Mouse (Mus musculus) heart, embryonic 12.5 days (tissue): ENCODE measurements at regions not wholly inside any gene's neighbourhood (a gene's known extent, or its start where the extent isn't known, plus 50 kb on each side); places are given as distances from the start of the nearest gene placed in this dataset.

Source experiments
- ATAC-seq: fragments of 200-750 bp; cut with Nextera tagmentation; 2 replicates; pipeline ENCODE4 v1.8.0; 2017; ENCODE audit warnings: moderate TSS enrichment, moderate library complexity; ENCODE audit not compliant: insufficient number of reproducible peaks, low FRiP score
- H3K27ac ChIP-seq: fragments of 300-500 bp; sonication (generic); 2 replicates; pipeline ENCODE4 v1.5.1; 2016; ENCODE audit warnings: mild to moderate bottlenecking, moderate library complexity; ENCODE audit not compliant: poor library complexity, severe bottlenecking
- H3K27me3 ChIP-seq: fragments of 300-500 bp; sonication (generic); replicated peaks from 2 replicates; pipeline ENCODE4 v1.6.1; 2016; ENCODE audit warnings: mild to moderate bottlenecking, moderate library complexity
- H3K36me3 ChIP-seq: fragments of 300-500 bp; sonication (generic); 2 replicates; pipeline ENCODE4 v1.6.1; 2016; ENCODE audit warnings: mild to moderate bottlenecking, moderate library complexity
- H3K4me1 ChIP-seq: fragments of 300-500 bp; sonication (generic); replicated peaks from 2 replicates; pipeline ENCODE4 v1.6.1; 2016; ENCODE audit warnings: mild to moderate bottlenecking
- H3K4me2 ChIP-seq: fragments of 300-500 bp; sonication (generic); 2 replicates; pipeline ENCODE4 v1.6.1; 2016; ENCODE audit warnings: mild to moderate bottlenecking, moderate library complexity
- H3K4me3 ChIP-seq: fragments of 300-500 bp; sonication (generic); 2 replicates; pipeline ENCODE4 v1.5.1; 2016; ENCODE audit warnings: mild to moderate bottlenecking
- H3K9ac ChIP-seq: fragments of 300-500 bp; sonication (generic); 2 replicates; pipeline ENCODE4 v1.6.1; 2016; ENCODE audit warnings: mild to moderate bottlenecking, moderate library complexity
- H3K9me3 ChIP-seq: fragments of 300-500 bp; sonication (generic); replicated peaks from 2 replicates; pipeline ENCODE4 v1.6.1; 2016; ENCODE audit warnings: mild to moderate bottlenecking, moderate library complexity
- WGBS: fragments of 180-500 bp; shearing (Covaris S2); methylation state at CpG from one replicate; pipeline ENCODE4 v1.1.7; 2016; 5-methylcytosine and 5-hydroxymethylcytosine counted together

DNA sequence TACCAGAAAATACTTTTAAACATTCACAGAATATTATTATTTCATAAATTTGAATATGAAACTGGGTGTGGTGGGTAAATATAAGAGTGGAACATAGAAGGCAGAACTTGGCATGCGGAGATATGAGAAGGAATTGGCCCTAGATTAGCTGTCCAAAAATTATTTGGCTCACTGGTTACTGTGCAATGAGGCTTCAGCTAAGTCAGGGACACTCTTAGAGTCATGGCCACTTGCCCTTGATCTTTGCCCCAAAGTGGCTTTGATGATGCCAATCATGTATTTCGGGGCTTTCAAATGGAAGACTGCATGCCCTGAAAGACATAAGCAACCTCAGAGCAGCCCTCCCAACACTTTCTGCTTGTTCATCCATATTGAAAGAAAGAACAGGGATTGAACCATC lies 76.9 kb downstream of the Pxdc1 start:
- H3K4me1 ChIP-seq: peaks cover 8% of the 10 kb centered on the region; the same call in 1 of the 2 replicates
- no peaks in the 10 kb centered on the region for H3K27me3 ChIP-seq
- ATAC-seq: no peak
- H3K4me2 ChIP-seq: no peak overlapping the region
- no peak overlapping the region for H3K9ac ChIP-seq
- no peak overlapping the region for H3K27ac ChIP-seq
- WGBS: 86% methylated on average over 2 of the region's 2 CpGs
- no peak overlapping the region for H3K4me3 ChIP-seq
- no peaks in the 10 kb centered on the region for H3K36me3 ChIP-seq
- H3K9me3 ChIP-seq: no peaks in the 10 kb centered on the region

- H3K4me1 ChIP-seq: peaks cover 8% of the 10 kb centered on the region; the same call in 1 of the 2 replicates
- no peak overlapping the region for H3K4me3 ChIP-seq
- H3K9me3 ChIP-seq: no peaks in the 10 kb centered on the region
- 33% methylated on average over 1 of the region's 1 CpGs for WGBS
- H3K36me3 ChIP-seq: no peaks in the 10 kb centered on the region
- no peak for ATAC-seq
- H3K9ac ChIP-seq: no peak overlapping the region
- H3K27ac ChIP-seq: no peak overlapping the region
- no peaks in the 10 kb centered on the region for H3K27me3 ChIP-seq
- no peak overlapping the region for H3K4me2 ChIP-seq
These were observed 77.3 kb downstream of the Pxdc1 start for GRCm38 (mm10) chr13:34575997-34576314.

GRCm38 (mm10) chr13:34575179-34575996 lies 77.9 kb downstream of the Pxdc1 start:
- H3K9ac ChIP-seq: no peak overlapping the region
- H3K27me3 ChIP-seq: no peaks in the 10 kb centered on the region
- ATAC-seq: no peak
- no peaks in the 10 kb centered on the region for H3K36me3 ChIP-seq
- H3K4me3 ChIP-seq: no peak overlapping the region
- no peaks in the 10 kb centered on the region for H3K9me3 ChIP-seq
- H3K4me2 ChIP-seq: no peak overlapping the region
- no peak overlapping the region for H3K27ac ChIP-seq
- peaks cover 8% of the 10 kb centered on the region; the same call in 1 of the 2 replicates for H3K4me1 ChIP-seq
- WGBS: 63% methylated on average over 2 of the region's 2 CpGs

GRCm38 (mm10) chr13:34569312-34569711 lies 84.0 kb downstream of the Pxdc1 start:
- H3K9me3 ChIP-seq: no peaks in the 10 kb centered on the region
- no peak for ATAC-seq
- H3K4me3 ChIP-seq: no peak overlapping the region
- H3K27me3 ChIP-seq: no peaks in the 10 kb centered on the region
- no peaks in the 10 kb centered on the region for H3K36me3 ChIP-seq
- 68% methylated on average over 2 of the region's 2 CpGs for WGBS
- no peak overlapping the region for H3K27ac ChIP-seq
- H3K4me2 ChIP-seq: no peak overlapping the region
- H3K9ac ChIP-seq: no peak overlapping the region
- H3K4me1 ChIP-seq: no peaks in the 10 kb centered on the region

GRCm38 (mm10) chr13:34566687-34567086 lies 86.6 kb downstream of the Pxdc1 start:
- WGBS: 67% methylated on average over 1 of the region's 1 CpGs
- H3K4me3 ChIP-seq: no peak overlapping the region
- no peak overlapping the region for H3K27ac ChIP-seq
- H3K9me3 ChIP-seq: peaks cover 2% of the 10 kb centered on the region
- no peak overlapping the region for H3K9ac ChIP-seq
- no peaks in the 10 kb centered on the region for H3K27me3 ChIP-seq
- H3K4me1 ChIP-seq: no peaks in the 10 kb centered on the region
- no peak for ATAC-seq
- H3K36me3 ChIP-seq: no peaks in the 10 kb centered on the region
- H3K4me2 ChIP-seq: no peak overlapping the region

DNA sequence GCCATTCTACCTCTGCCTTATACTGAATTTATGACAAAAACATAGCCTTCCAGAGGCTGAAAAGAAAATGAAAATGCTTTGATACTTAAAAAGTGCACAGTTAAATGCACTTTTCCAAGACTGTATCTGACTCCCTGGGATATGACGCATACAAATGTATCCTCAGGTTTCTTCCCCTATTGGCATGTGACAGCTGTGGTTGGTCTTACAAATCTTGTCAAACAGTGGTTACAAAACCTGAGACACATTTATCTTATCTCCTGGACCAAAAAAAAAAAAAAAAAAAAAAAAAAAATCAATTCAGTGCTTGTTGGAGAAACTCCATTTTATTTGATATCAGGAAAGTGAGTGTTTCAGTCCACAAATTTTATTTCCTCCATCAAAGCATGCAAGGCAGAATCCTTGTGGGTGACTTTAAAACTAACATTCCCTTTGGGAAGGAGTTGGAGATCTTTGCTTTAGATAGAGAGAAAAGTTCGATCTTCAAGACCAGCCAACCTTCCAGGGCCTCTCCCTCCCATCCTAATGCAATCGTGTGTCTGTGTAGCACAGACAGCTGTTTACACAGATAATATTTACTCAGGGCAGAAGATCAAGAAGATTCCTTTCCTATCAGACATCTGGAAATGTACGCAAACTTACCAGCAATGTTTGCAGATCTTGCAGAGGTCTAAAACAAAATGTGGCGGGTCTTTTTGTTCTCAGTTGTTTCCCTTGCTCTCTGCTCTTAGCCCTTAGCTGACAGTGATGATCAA lies 103.0 kb downstream of the Pxdc1 start:
- no peak overlapping the region for H3K4me2 ChIP-seq
- H3K27ac ChIP-seq: no peak overlapping the region
- WGBS: 39% methylated on average over 5 of the region's 5 CpGs
- no peak overlapping the region for H3K4me3 ChIP-seq
- H3K36me3 ChIP-seq: no peaks in the 10 kb centered on the region
- no peaks in the 10 kb centered on the region for H3K27me3 ChIP-seq
- H3K9me3 ChIP-seq: peaks cover 14% of the 10 kb centered on the region; the same call in 1 of the 2 replicates
- no peaks in the 10 kb centered on the region for H3K4me1 ChIP-seq
- no peak overlapping the region for H3K9ac ChIP-seq
- no peak for ATAC-seq

DNA sequence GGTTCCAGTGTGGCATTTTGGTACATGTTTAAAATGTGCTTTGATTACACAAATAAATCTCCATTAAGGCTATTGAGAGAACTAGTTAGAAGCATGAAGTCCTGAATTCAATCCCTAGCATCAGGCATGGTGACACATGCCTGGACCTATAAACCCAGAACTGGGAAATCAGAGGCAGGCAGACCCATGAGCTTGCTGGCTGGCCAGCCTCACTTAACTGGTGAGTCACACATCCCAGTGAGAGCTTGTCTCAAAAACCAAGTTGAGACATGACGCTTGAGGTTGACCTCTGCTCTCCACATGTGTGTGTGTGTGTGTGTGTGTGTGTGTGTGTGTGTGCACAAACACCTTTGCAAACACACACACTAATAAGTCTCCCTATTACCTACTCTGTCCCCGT lies 112.6 kb downstream of the Pxdc1 start:
- WGBS: 64% methylated on average over 2 of the region's 2 CpGs
- H3K4me2 ChIP-seq: no peak overlapping the region
- no peaks in the 10 kb centered on the region for H3K9me3 ChIP-seq
- no peaks in the 10 kb centered on the region for H3K4me1 ChIP-seq
- no peak overlapping the region for H3K4me3 ChIP-seq
- no peak overlapping the region for H3K9ac ChIP-seq
- H3K27ac ChIP-seq: no peak overlapping the region
- no peaks in the 10 kb centered on the region for H3K36me3 ChIP-seq
- ATAC-seq: no peak
- no peaks in the 10 kb centered on the region for H3K27me3 ChIP-seq

GRCm38 (mm10) chr13:34533896-34534295 lies 119.4 kb downstream of the Pxdc1 start:
- WGBS: 72% methylated on average over 2 of the region's 2 CpGs
- Histone ChIP-seq H3K27me3 (no peaks in the 10 kb centered on the region), H3K36me3 (no peaks in the 10 kb centered on the region), H3K4me1 (no peaks in the 10 kb centered on the region), H3K9ac (no peak overlapping the region), H3K4me2 (no peak overlapping the region), H3K4me3 (no peak overlapping the region), H3K9me3 (peaks cover 3% of the 10 kb centered on the region; the same call in 1 of the 2 replicates), H3K27ac (no peak overlapping the region)
- ATAC-seq: no peak

- no peaks in the 10 kb centered on the region for H3K9me3 ChIP-seq
- H3K4me3 ChIP-seq: no peak overlapping the region
- no peaks in the 10 kb centered on the region for H3K27me3 ChIP-seq
- 72% methylated on average over 3 of the region's 3 CpGs for WGBS
- no peak overlapping the region for H3K27ac ChIP-seq
- no peaks in the 10 kb centered on the region for H3K36me3 ChIP-seq
- H3K9ac ChIP-seq: no peak overlapping the region
- H3K4me1 ChIP-seq: no peaks in the 10 kb centered on the region
- H3K4me2 ChIP-seq: no peak overlapping the region
- no peak for ATAC-seq
These were observed 142.0 kb downstream of the Pxdc1 start for GRCm38 (mm10) chr13:34511332-34511731.

DNA sequence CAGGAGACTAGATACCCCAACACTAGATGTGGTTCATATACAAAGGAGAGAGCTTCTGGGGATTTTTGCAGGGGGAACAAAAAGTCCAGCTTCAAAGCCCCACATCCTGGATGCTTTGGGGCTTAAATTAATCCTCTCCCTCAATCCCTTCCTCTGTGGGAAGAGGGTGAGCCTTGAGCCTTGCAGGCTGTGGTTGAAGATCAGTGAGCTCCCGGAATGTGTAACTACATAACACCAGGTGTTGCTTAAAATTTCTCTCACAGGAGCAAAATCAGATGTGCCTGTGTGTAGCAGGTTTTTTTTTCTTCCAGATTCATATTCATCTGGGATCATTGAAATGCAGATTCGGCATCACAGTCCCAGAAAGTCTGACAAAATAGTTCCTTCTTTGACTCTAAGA lies 146.1 kb downstream of the Pxdc1 start:
- Histone ChIP-seq H3K27me3 (no peaks in the 10 kb centered on the region), H3K9ac (no peak overlapping the region), H3K36me3 (no peaks in the 10 kb centered on the region), H3K9me3 (0 out of 2 replicates have a peak, but pooled peaks cover 6% of the 10 kb centered on the region), H3K4me3 (no peak overlapping the region), H3K4me2 (no peak overlapping the region), H3K27ac (no peak overlapping the region), H3K4me1 (no peaks in the 10 kb centered on the region)
- no peak for ATAC-seq
- WGBS: 80% methylated on average over 2 of the region's 2 CpGs

GRCm38 (mm10) chr13:34505861-34506260 lies 147.4 kb downstream of the Pxdc1 start:
- no peak overlapping the region for H3K27ac ChIP-seq
- no peaks in the 10 kb centered on the region for H3K36me3 ChIP-seq
- H3K4me1 ChIP-seq: no peaks in the 10 kb centered on the region
- no peak overlapping the region for H3K9ac ChIP-seq
- 0 out of 2 replicates have a peak, but pooled peaks cover 6% of the 10 kb centered on the region for H3K9me3 ChIP-seq
- ATAC-seq: no peak
- H3K4me3 ChIP-seq: no peak overlapping the region
- no peak overlapping the region for H3K4me2 ChIP-seq
- WGBS: 70% methylated on average over 2 of the region's 2 CpGs
- H3K27me3 ChIP-seq: no peaks in the 10 kb centered on the region
